Mouse (Mus musculus): ENCODE data around the gene Marveld1.

Gene Marveld1

DNA sequence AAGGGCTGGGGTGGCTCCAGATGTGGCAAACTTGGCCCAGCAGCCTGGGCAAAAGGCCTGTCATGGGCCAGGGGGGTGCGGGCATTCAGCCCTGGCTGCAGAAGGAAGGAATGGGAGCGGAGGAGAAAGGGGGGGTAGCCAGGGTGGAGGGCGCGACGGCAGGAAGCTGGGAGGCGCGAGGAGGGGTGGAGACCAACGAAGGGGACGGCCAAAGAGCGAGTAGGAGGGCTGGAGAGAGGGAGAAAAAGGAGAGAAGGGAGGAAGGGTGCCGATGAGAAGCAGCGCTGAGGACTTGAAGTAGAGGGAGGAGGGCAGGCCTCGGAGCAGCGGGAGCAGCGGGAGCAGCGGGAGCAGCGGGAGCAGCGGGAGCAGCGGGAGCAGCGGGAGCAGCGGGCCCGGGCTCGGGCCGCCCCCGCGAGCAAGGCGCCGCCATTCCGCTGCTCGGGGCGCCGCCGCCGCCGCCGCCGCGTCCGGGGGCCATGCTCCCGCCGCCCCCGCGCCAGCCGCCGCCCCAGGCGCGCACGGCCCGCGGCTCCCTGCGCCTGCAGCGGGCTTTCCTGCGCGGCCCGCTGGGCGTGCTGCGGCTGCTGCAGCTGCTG is at the start of gene Marveld1:
Marveld1 (plus strand) TSS at position 231 of the 599 bp plus-strand sequence.
- peak; percentile 63 for DNase-seq

DNA sequence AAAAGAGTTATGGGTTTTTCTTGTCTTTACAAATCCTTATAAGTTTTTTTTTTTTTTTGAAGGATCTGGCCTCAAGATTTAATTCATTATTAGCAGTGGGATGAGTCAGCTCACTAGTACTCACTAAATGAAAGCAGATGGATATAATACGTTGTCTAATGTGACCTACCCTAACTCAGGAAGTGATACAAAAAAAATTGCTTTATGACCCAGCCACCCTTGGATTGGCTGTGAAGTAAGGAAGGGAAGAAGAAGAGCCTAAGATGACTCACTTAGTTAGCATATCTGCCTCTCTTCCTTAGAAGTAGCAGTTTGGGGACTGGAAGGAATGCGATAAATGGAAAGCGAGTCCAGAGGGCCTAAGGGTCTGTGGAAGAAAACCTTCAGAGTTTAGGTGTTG is 47.8 kb upstream of the Marveld1 start:
- no peak for DNase-seq

GRCm38 (mm10) chr19:42104681-42105080 is 42.5 kb upstream of the Marveld1 start:
- DNase-seq: no peak

DNA sequence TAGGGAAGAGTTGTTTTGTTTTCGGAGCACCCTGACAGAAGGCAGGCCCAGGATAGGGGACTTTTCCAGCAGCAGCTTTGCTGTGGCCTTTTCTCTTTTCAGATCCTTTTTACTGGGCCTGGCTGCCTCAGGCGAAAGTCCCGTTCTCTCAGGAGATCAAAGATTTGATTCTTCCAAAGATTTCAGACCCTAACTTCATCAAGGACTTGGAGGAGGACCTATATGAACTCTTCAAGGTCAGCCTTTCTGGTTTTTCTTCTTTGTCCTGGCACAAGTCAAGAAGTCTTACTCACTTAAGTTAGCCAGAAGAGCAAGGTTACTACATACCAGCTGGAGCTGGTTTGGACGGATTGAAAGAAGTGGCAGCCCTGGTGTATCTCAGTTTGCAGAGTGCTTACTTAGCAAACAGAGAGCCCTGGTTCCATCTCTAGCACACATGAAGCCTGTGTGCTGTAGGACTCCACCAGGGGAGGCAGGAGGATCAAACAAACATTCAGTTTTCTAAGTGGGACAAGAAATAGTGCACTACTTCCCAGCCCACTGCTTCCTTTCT is 31.3 kb upstream of the Marveld1 start:
- DNase-seq: no peak

- no peak for DNase-seq
These were observed 29.1 kb upstream of the Marveld1 start for GRCm38 (mm10) chr19:42118142-42118541.

- DNase-seq: no peak
These were observed 28.6 kb upstream of the Marveld1 start for GRCm38 (mm10) chr19:42118596-42118995.

- DNase-seq: no peak
These were observed 26.7 kb upstream of the Marveld1 start for GRCm38 (mm10) chr19:42120451-42120850.

DNA sequence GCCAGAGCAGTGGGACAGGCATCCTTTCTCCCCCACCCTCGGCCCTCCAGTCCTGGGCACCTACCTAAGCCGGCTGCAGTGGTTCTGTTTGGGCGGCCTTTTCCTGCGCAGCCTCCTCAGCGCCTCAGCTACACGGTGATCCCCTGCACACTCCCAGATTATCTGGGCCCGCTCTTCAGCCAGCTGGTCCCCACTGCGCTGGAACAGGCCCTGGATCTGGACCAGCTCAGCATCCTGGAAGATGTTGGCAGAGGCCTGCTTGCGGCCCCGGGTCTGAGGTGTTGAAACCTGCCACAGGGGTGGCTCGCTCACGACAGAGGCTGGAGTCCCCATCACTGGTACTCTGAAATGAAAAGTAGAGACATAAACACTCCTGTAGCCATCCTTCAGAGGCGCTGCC is 22.5 kb upstream of the Marveld1 start:
- DNase-seq: no peak

DNA sequence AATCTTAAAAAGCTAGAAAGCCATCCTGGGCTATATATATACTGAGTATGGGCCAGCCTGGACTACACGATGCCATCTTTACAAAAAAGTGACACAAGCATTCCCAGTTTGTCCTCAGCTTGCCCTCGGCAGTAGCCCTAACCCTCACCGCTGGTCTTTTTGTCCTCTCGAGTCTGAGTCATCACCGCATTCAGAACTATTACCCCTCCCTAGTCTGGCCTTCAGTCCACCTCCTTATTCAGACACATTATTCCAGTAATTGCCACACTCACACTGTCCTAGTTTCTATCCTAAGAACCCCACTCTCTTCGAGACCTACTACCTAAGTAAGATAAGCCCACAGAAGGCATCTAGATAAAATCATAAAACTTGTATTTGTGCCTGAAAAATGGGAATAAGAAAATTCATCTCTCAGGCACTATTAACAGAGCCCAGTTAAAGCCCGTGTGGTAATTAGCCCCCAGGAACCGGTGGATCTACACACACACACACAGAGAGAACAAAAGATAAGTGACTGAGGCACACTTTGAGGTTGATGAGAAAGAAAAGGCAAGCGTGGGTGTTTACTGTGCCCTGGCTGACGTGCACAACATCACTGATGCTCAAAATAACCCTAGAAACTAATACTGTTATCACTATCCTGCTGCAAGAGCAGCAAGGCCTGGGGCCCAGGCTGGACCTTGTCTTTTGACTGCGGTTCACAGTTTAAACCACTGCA is 21.5 kb upstream of the Marveld1 start:
- DNase-seq: no peak

GRCm38 (mm10) chr19:42126219-42126605 is 21.0 kb upstream of the Marveld1 start:
- no peak for DNase-seq

- no peak for DNase-seq
These were observed 20.2 kb upstream of the Marveld1 start for GRCm38 (mm10) chr19:42127024-42127423.

DNA sequence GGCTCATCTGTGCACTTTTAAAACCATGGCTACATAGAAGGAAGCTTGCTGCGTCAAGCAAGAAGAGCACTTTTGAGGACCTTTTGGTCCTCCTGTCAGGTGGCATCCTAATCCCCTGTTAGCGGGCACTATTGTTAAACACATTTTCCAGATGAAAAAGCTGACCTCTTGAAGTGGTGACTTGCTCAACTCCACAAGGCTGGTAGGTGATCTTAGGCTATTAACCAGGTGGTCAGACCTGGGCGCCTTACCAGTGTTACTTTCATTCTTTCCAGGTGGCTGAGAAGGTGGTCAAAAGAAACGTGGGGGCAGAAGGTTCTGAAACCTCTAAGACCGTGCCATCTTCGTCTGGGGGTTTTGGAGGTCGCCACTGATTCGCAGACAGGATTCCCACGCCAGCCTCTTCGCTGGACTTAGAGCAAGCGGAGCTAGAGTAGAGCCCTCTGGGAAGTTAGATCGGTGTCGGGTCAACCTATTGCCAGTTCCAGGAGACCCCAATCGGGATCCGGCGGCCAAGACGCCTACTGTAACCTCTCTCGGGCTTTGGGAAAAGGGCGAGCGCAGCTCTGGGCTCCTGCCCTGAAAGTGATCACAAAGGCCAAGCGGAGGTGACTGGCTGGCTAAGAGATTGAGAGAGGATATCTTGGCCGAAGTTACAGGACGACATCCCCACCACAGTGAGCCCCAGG is 19.0 kb upstream of the Marveld1 start:
- DNase-seq: no peak

DNA sequence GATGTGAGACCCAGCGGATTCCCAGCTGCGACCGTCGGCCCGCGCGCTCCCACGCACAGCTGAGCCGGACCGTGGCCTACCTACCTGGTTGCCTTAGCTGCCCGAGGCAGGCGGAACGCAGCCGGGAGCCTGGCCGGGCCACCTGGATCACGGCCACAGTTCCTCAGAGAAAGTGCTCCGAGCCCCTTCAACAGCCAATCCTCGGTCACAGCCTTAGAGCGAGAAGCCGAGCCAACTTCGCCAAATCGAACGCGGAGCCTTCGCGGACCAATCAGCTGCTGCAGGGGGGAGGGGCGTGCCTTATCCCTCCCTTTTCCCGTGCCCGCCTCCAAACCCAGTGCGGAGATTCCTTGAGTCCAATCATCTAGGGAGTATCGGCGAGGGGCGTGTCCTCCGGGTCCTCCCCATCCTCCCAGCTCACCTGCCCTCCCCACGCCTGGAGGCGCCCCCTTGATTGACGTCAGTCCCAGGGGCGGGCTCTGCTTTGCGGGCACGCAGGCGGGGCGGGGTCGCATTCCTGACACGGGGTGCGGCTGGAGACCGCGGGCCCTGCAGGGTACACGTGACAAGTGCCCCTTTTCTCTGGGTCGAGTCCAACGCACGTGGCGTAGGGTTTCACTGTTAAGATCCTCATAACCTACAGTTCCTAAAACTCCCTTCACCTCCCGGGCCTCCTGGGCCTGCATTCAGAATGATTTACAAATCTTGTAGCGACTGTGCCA is 18.3 kb upstream of the Marveld1 start, which contains the start of gene Avpi1:
Avpi1 (minus strand) TSS at position 273 of the 722 bp plus-strand sequence.
- peak; percentile 97 for DNase-seq

DNA sequence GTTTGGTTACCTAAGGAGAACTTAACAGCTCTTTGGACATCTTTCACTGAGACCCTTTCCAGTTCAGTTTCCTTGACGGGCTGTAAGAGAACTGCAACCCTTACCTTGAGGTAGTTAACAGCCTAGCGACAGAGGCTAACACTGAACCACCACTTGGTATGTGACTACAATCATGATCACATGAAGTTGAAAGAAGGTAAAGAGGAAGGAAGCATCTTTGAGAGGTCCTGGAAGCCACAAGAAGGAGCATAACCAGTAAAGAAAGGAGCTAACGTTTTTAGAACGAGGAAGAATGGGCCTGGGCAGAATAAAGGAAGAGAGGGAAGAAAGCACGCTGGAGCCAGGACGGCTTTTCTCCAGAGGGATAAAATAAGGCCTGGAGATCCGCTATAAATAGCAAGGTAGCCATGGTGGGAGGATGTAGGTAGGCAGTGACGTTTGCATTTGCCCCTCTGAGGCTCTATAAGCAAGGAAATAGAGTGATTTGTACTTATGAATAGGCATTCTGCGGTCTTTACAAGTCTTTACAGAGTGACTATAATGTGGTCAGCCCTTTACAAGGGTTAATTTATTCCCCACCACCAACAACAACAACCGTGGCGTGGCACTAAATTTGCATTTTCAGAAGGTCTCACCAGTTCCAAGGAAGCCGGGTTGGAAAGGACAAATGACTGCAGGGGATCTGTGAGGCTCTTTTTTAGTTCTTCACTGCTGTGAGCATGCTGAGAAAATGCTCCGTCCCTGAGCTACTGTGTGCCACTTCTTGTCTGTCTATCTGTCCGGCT is 17.5 kb upstream of the Marveld1 start:
- DNase-seq: no peak

DNA sequence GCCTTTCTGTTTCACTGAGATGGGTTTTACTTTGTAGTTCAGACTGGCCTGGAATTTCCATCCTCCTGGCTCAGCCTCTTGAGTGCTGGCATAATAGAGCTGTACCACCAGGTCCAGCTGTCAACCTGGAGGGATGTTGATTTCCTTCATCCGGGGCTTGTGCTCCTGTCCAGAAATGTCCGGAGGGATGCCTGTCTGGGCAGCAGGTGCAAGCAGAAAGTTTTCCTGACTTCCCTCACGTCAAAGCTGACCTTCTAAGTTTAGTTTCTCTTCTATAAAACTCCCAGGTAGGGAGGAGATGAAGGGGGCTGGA is 16.9 kb upstream of the Marveld1 start:
- DNase-seq: no peak

- no peak for DNase-seq
These were observed 16.1 kb upstream of the Marveld1 start for GRCm38 (mm10) chr19:42131101-42131500.

DNA sequence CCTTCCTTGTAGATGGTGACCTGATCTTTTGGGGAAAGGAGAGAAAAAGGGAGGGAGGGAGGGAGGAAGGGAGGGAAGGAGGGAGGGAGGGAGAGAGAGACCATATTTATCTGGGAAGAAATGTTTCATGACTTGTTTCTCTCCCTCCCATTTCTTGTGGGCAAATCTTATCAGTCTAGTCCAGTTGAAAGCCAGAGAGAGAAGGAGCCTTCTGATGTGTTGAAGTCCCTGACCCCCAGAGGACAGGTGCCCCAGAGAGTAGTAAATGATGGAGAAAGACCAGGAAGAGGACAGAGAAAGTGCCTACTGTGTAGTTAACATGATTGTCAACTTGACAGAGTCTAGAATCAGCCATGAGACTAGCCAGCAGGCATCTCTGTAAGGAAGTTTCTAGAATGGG is 12.1 kb upstream of the Marveld1 start:
- no peak for DNase-seq

- no peak for DNase-seq
These were observed 11.1 kb upstream of the Marveld1 start for GRCm38 (mm10) chr19:42136126-42136525.

DNA sequence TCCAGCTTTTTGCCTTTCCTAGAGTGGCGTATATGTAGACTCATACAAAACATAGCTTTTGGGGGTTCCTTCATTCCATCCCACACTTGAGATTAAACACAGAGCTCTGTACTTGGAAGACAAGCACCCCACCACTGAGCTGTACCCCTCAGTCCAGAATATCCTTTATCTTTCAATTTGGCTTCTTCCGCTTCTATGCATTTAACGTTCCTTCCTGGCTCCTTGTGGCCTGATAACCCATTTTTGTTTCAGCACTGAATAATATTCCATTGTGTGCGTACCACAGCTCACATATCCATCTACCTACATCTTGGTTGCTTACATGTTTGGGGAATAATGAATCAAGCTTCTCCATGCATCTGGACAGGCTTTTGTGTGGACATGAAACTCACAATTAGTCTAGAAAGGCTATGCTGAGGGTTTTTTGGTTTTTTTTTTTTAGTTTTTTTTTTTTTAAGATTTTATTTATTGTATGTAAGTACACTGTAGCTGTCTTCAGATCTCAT is 10.0 kb upstream of the Marveld1 start:
- no peak for DNase-seq

GRCm38 (mm10) chr19:42138517-42139285 is 8.5 kb upstream of the Marveld1 start:
- no peak for DNase-seq
